Mouse (Mus musculus): Measurements from ENCODE around the gene Jagn1. TPM values are rescaled to one million over a fixed set of nuclear protein-coding genes. Genes with fewer than 3 reads are reported as not detected.

Jagn1 gene
- 48.4 and 107 TPM in 2 replicates for polyA plus RNA-seq (2012; rRNA removed; ENCODE audit: low replicate concordance)

DNA sequence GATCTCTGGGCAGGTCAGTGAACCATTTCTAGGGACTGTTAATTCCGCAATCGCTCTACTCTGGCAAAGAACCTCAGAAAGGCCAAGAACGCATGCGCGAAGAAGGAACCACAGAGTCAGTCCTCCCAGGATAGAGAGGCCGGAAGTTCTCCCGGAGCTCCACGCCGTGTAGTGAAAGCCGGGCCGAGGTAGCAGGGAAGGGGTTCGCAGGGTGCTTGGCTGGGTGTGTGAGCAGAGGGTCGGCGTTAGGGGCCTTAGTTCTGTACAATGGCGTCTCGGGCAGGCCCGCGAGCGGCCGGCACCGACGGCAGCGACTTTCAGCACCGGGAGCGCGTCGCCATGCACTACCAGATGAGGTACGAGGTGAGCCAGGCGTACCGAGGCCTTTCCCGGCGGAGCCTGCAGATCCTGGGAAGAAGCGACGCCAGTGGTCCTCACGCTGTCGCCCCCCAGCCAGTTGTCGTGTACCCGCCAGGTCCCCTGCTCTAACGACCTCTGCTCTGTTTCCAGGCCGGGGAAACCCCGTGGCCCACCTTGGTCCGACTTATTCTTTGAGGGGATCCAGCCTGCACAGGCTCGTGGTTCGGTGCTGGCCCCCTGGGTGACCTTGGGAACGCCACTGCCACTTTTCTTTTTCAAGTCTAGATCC lies at the start of gene Jagn1:
Jagn1 (plus strand) TSS at position 128 of the 649 bp plus-strand sequence.

DNA sequence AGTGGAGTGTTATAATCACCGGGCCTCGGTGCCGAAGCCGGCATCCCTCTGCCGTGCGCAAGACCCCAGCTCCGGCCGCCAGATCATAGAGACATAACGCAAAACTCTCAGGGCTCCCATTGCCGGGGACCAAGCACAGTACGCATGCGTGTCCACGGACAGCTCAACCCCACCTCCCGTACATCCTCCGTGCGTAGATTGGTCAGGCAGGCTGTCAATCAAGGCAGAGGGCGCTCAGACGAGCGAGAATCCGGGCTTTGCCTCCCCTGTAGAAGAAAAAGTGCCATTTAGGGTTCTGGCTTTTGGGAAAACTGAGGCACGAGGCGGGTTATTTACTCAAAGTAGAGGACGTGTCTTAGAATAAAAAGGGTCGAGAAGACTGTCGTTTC lies 23.2 kb upstream of the Jagn1 start, which contains the start of gene Rpusd3:
Rpusd3 (minus strand) TSS at position 142 of the 389 bp plus-strand sequence.

DNA sequence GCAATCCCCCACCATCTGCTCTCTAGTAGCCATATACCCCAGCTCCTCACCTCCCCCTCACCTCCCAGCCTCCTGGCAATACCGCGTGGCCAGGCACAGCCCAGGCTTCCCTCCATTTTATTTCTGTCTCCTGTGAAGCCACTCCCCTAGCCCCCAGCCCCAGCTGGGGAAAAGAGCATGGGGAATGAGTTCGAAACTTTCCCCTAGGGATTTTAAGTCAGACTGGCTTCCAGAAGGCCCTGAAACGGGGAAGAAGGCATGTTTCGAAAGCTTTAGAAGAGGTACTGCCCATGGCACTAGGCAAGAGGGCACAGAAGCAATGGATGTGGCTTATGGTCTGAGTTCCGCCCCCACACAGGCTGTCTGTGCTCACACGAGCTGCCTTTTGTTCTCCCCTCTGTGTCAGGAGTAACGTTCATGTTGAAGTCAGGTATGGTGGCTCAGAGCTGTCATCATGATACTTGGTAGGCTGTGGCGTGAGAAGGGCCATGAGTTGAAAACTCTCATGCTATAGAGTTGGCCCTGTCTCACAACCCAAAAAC lies 6.6 kb upstream of the Jagn1 start, which contains the start of gene Cidec:
Cidec (minus strand) TSS at position 97 of the 542 bp plus-strand sequence.

DNA sequence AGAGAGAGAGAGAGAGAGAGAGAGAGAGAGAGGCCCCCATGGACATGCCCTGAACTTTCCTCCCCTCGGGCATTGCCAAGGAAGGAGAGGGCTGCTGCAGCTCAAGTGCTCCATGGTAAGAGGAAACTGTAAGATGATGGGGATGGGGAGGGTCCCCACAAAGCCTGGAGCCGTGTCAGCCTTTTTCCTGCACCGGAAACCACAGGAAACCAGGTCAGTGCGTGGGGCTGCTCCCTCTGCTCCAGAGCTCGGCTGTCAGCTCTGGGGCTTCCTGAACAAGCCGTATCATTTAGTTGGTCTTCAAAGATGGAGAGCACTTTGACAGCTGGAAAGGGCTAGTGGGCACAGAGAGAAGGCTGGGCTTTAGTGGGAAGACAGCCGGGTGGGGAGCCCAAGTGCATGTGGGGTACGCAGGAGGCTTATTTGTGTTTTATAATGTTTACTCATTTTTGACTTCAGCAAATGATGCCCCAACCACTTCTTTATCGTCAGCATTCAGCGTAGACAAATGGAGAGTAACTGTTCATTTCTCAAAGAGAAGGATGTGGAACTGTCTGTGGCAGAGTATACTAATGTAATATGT lies 15.7 kb downstream of the Jagn1 start, which contains the start of gene Il17re:
Il17re (plus strand) TSS at position 533 of the 583 bp plus-strand sequence.

DNA sequence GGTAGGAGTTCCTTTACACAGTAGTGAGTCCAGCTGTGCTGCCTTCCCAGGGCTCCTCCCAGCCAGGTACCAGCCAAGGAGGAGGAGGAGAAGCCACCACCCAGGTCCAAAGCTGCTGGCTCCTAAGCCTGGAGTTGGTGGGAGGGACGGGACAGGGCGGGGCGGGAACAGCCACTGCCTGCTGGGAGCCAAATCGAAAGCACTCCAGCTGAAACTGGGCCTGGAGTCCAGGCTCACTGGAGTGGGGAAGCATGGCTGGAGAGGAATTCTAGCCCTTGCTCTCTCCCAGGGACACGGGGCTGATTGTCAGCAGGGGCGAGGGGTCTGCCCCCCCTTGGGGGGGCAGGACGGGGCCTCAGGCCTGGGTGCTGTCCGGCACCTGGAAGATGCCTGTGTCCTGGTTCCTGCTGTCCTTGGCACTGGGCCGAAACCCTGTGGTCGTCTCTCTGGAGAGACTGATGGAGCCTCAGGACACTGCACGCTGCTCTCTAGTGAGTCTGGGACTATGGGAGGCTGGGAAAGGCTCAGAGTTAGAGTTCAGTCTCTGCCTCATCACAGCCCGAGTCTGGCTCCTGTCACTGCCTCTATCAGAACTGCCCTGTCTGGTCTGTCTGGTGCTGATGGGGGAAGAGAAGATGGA lies 29.0 kb downstream of the Jagn1 start, which contains the start of gene Il17rc:
Il17rc (plus strand) TSS at position 131 of the 640 bp plus-strand sequence.

DNA sequence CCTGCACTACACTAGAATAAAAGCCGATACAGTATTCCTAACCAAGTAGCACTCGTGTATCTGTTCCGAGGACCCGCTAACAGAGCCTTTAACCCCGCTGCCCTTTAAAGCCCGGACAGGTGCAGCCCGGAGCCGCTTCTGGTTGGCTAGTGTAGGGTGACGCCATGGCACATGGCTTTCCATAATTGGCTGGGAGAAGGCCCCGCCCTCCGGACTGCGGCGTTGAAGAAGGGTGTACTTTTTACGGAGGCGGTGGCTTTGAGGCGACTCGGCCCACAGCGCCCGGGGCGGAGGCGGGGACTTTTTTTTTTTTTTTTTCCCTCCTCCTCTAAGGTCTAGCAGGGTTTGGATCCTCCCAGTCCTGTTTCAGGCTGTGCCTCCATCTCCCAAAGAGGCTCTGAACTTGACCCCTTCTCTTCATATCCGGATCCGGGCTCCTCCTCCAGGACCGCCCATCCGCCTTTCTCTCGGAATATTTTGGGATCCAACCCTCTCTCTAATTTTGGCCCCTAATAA lies 40.8 kb downstream of the Jagn1 start, which contains the start of gene Creld1:
Creld1 (plus strand) TSS at position 198 of the 516 bp plus-strand sequence.

Other genes starting within 250 kb of the Jagn1 start
- gene Lhfpl4, start 247.2 kb upstream of the Jagn1 start, polyA plus RNA-seq (2012; rRNA removed; ENCODE audit: low replicate concordance) = 0.50 and 0.57 TPM in 2 replicates
- 42.5 and 61.5 TPM in 2 replicates for gene Mtmr14, start 204.7 kb upstream of the Jagn1 start, polyA plus RNA-seq (2012; rRNA removed; ENCODE audit: low replicate concordance)
- 0.19 and 0.29 TPM in 2 replicates for gene Cpne9, start 160.3 kb upstream of the Jagn1 start, polyA plus RNA-seq (2012; rRNA removed; ENCODE audit: low replicate concordance)
- 21.5 and 25.7 TPM in 2 replicates for gene Brpf1, start 135.4 kb upstream of the Jagn1 start, polyA plus RNA-seq (2012; rRNA removed; ENCODE audit: low replicate concordance)
- gene Ogg1, start 115.6 kb upstream of the Jagn1 start, polyA plus RNA-seq (2012; rRNA removed; ENCODE audit: low replicate concordance) = 20.4 and 23.9 TPM in 2 replicates
- gene Camk1, start 98.6 kb upstream of the Jagn1 start, polyA plus RNA-seq (2012; rRNA removed; ENCODE audit: low replicate concordance) = 50.4 and 63.0 TPM in 2 replicates
- 18.9 and 22.2 TPM in 2 replicates for gene Tada3, start 64.7 kb upstream of the Jagn1 start, polyA plus RNA-seq (2012; rRNA removed; ENCODE audit: low replicate concordance)
- 65.2 and 96.3 TPM in 2 replicates for gene Arpc4, start 64.5 kb upstream of the Jagn1 start, polyA plus RNA-seq (2012; rRNA removed; ENCODE audit: low replicate concordance)
- 11.4 and 13.8 TPM in 2 replicates for gene Ttll3, start 53.3 kb upstream of the Jagn1 start, polyA plus RNA-seq (2012; rRNA removed; ENCODE audit: low replicate concordance)
- gene Rpusd3, start 23.2 kb upstream of the Jagn1 start, polyA plus RNA-seq (2012; rRNA removed; ENCODE audit: low replicate concordance) = 86.7 and 143 TPM in 2 replicates
- 1,508 and 1,611 TPM in 2 replicates for gene Cidec, start 6.8 kb upstream of the Jagn1 start, polyA plus RNA-seq (2012; rRNA removed; ENCODE audit: low replicate concordance)
- gene Il17re, start 15.9 kb downstream of the Jagn1 start, polyA plus RNA-seq (2012; rRNA removed; ENCODE audit: low replicate concordance) = 25.9 and 44.8 TPM in 2 replicates
- 59.1 and 98.0 TPM in 2 replicates for gene Il17rc, start 28.9 kb downstream of the Jagn1 start, polyA plus RNA-seq (2012; rRNA removed; ENCODE audit: low replicate concordance)
- 32.7 and 35.8 TPM in 2 replicates for gene Creld1, start 40.7 kb downstream of the Jagn1 start, polyA plus RNA-seq (2012; rRNA removed; ENCODE audit: low replicate concordance)
- gene Prrt3, start 59.4 kb downstream of the Jagn1 start, polyA plus RNA-seq (2012; rRNA removed; ENCODE audit: low replicate concordance) = 0.03 and 0.12 TPM in 2 replicates
- 40.1 and 68.3 TPM in 2 replicates for gene Emc3, start 89.1 kb downstream of the Jagn1 start, polyA plus RNA-seq (2012; rRNA removed; ENCODE audit: low replicate concordance)
- gene Fancd2, start 89.1 kb downstream of the Jagn1 start, polyA plus RNA-seq (2012; rRNA removed; ENCODE audit: low replicate concordance) = 0.67 and 1.8 TPM in 2 replicates
- not detected in 2 replicates for gene Fancd2os, start 158.1 kb downstream of the Jagn1 start, polyA plus RNA-seq (2012; rRNA removed; ENCODE audit: low replicate concordance)
- gene Brk1, start 162.2 kb downstream of the Jagn1 start, polyA plus RNA-seq (2012; rRNA removed; ENCODE audit: low replicate concordance) = 130 and 284 TPM in 2 replicates
- gene Vhl, start 181.4 kb downstream of the Jagn1 start, polyA plus RNA-seq (2012; rRNA removed; ENCODE audit: low replicate concordance) = 19.2 and 29.8 TPM in 2 replicates
- gene Irak2, start 195.9 kb downstream of the Jagn1 start, polyA plus RNA-seq (2012; rRNA removed; ENCODE audit: low replicate concordance) = 40.7 and 50.7 TPM in 2 replicates

Measured in mammary gland, adult 2 months (tissue).